Comparison of ENCODE assay signal across 8 mouse cellular contexts in the genomic region with DNA sequence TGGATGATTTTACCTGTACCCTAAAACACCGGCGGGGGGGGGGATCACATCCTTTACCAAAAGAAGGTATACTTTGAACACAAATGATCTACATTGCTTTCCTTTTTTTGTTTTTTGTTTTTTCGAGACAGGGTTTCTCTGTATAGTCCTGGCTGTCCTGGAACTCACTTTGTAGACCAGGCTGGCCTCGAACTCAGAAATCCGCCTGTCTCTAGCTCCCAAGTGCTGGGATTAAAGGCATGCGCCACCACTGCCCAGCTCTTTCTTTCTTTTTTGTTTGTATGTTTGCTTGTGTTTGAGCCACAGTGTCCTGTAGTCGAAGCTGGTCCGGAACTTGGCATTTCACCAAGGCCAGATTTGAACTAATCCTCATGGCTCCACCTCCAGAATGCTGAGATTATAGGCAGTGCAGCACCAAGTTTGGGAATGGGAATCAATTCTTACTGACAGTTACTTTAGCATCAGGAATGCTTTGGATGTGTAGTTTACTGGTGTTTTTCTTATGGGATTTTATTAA. TPM values are rescaled to one million over a fixed set of nuclear protein-coding genes. Genes with fewer than 3 reads are reported as not detected.
DNase-seq lines count a peak whose midpoint lies in the region; ATAC-seq and TF ChIP-seq lines count a peak whose summit lies in the region.

No protein-coding gene starts in this region.

- H3K9ac ChIP-seq in CH12.LX (ENCODE audit: insufficient read depth, low read depth) = peak overlapping the region; percentile 91
- H3K9ac ChIP-seq in hindbrain, embryonic 11.5 days (ENCODE audit: low read depth, low read length) = peak overlapping the region; percentile 41; the same call in 1 of the 2 replicates
- H3K9ac ChIP-seq in limb, embryonic 12.5 days (replicated peaks) = peak overlapping the region; percentile 50; the same call in 1 of the 2 replicates
- peak overlapping the region; percentile 58 for H3K9ac ChIP-seq in midbrain, embryonic 16.5 days (ENCODE audit: low read depth, low read length)

- DNase-seq in gastrocnemius, adult 18-20 months (ENCODE audit: low spot score) = peak; percentile 8
- DNase-seq in gastrocnemius, postnatal 14 days = no peak
- peak; percentile 4 for DNase-seq in CH12.LX (ENCODE audit: extremely low read depth)
- DNase-seq in cerebellum, postnatal 25 days = peak; percentile 45 to 48
- DNase-seq in hindbrain, embryonic 11.5 days (ENCODE audit: low spot score) = peak; percentile 5
- DNase-seq in natural killer cell, adult 2 months (ENCODE audit: low spot score in 2 of 2) = no peak

- H3K4me3 ChIP-seq in CH12.LX (replicated peaks in 1 of 3; ENCODE audit: low read depth in 2 of 3, low read length in 2 of 3, poor library complexity in 1 of 3) = peak overlapping the region; percentile 54 to 66 (median 61)
- H3K4me3 ChIP-seq in hindbrain, embryonic 11.5 days (ENCODE audit: low read depth, low read length) = peak overlapping the region; percentile 34
- H3K4me3 ChIP-seq in limb, embryonic 12.5 days (replicated peaks) = peak overlapping the region; percentile 39
- peak overlapping the region; percentile 47 for H3K4me3 ChIP-seq in midbrain, embryonic 16.5 days (ENCODE audit: low read depth, low read length)

- ATAC-seq in hindbrain, embryonic 11.5 days (ENCODE audit: low FRiP score) = peak; percentile 8; the same call in 1 of the 2 replicates
- ATAC-seq in limb, embryonic 12.5 days (ENCODE audit: insufficient number of reproducible peaks, insufficient read depth, low FRiP score, low TSS enrichment, low read depth) = no peak
- peak; percentile 58 for ATAC-seq in midbrain, embryonic 16.5 days

- dilution Hi-C loops in CH12.LX (cut with MboI; ENCODE audit: extremely low pct_ligation_motif_present, extremely low pct_unique_long_range_greater_than_20kb, low sequenced_read_pairs) = no loop called here

- intact Hi-C loops in gastrocnemius, postnatal 14 days (cut with DNase I; ENCODE audit: low total_unique reads) = no loop called here

- TF ChIP-seq RAD21 in CH12.LX (IDR thresholded peaks at IDR 0.05; ENCODE audit: low read depth, low read length) = no peak

- H3K4me2 ChIP-seq in CH12.LX (ENCODE audit: insufficient read depth, low read depth, poor library complexity, severe bottlenecking) = peak overlapping the region; percentile 7; the same call in 1 of the 2 replicates
- peak overlapping the region; percentile 22 for H3K4me2 ChIP-seq in hindbrain, embryonic 11.5 days (replicated peaks; ENCODE audit: low read depth, low read length)
- peak overlapping the region; percentile 46 for H3K4me2 ChIP-seq in limb, embryonic 12.5 days
- H3K4me2 ChIP-seq in midbrain, embryonic 16.5 days (ENCODE audit: low read length) = peak overlapping the region; percentile 50

- WGBS in hindbrain, embryonic 11.5 days = 52% methylated on average over 8 of the region's 8 CpGs
- WGBS in limb, embryonic 12.5 days = 52% methylated on average over 8 of the region's 8 CpGs
- 44% methylated on average over 8 of the region's 8 CpGs for WGBS in midbrain, embryonic 16.5 days

- peak overlapping the region; percentile 58 for H3K27ac ChIP-seq in CH12.LX (ENCODE audit: insufficient read depth, low read depth)
- no peak overlapping the region for H3K27ac ChIP-seq in hindbrain, embryonic 11.5 days (ENCODE audit: low read depth, low read length)
- H3K27ac ChIP-seq in limb, embryonic 12.5 days = peak overlapping the region; percentile 73
- H3K27ac ChIP-seq in midbrain, embryonic 16.5 days (ENCODE audit: low read length) = peak overlapping the region; percentile 87

- TF ChIP-seq EP300 in CH12.LX (IDR thresholded peaks at IDR 0.05; ENCODE audit: low read length) = no peak

- no peaks in the 10 kb centered on the region for H3K36me3 ChIP-seq in CH12.LX (replicated peaks in 1 of 2; ENCODE audit: control insufficient read depth in 1 of 2, insufficient read depth in 1 of 2, low read length in 1 of 2)
- no peaks in the 10 kb centered on the region for H3K36me3 ChIP-seq in hindbrain, embryonic 11.5 days (ENCODE audit: control insufficient read depth, insufficient read depth, low read length)
- no peaks in the 10 kb centered on the region for H3K36me3 ChIP-seq in limb, embryonic 12.5 days
- H3K36me3 ChIP-seq in midbrain, embryonic 16.5 days (ENCODE audit: control insufficient read depth, insufficient read depth, low read length) = no peaks in the 10 kb centered on the region

- H3K79me2 ChIP-seq in CH12.LX (replicated peaks; ENCODE audit: control insufficient read depth, extremely low read depth, insufficient read depth, poor library complexity, severe bottlenecking) = 0 out of 2 replicates have a peak, but pooled peaks cover 2% of the 10 kb centered on the region

- no peak for TF ChIP-seq POLR2A in CH12.LX (IDR thresholded peaks at IDR 0.05; ENCODE audit: low read depth, low read length)

- TF ChIP-seq CTCF in CH12.LX (conservative IDR thresholded peaks at IDR 0.05 in 1 of 2, IDR thresholded peaks at IDR 0.05 in 1 of 2; ENCODE audit: low read depth in 2 of 2, low read length in 2 of 2) = no peak

- no peaks in the 10 kb centered on the region for H3K9me3 ChIP-seq in CH12.LX (replicated peaks; ENCODE audit: low read length)
- no peaks in the 10 kb centered on the region for H3K9me3 ChIP-seq in hindbrain, embryonic 11.5 days (ENCODE audit: control insufficient read depth, low read length)
- H3K9me3 ChIP-seq in limb, embryonic 12.5 days = no peaks in the 10 kb centered on the region
- H3K9me3 ChIP-seq in midbrain, embryonic 16.5 days (replicated peaks; ENCODE audit: control insufficient read depth, low read length, poor library complexity, severe bottlenecking) = no peaks in the 10 kb centered on the region

- in situ Hi-C loops in CH12.LX (cut with MboI; ENCODE audit: low pct_ligation_motif_present, low pct_unique_long_range_greater_than_20kb, low sequenced_read_pairs) = no loop called here

- no peaks in the 10 kb centered on the region for H3K4me1 ChIP-seq in CH12.LX (ENCODE audit: control insufficient read depth in 1 of 2, insufficient read depth in 2 of 2)
- H3K4me1 ChIP-seq in hindbrain, embryonic 11.5 days (replicated peaks; ENCODE audit: control insufficient read depth, insufficient read depth, low read length) = no peaks in the 10 kb centered on the region
- no peaks in the 10 kb centered on the region for H3K4me1 ChIP-seq in limb, embryonic 12.5 days (replicated peaks)
- H3K4me1 ChIP-seq in midbrain, embryonic 16.5 days (ENCODE audit: control insufficient read depth, insufficient read depth, low read length) = no peaks in the 10 kb centered on the region

- no peaks in the 10 kb centered on the region for H3K27me3 ChIP-seq in CH12.LX (replicated peaks)
- H3K27me3 ChIP-seq in hindbrain, embryonic 11.5 days (ENCODE audit: control insufficient read depth, insufficient read depth, low read length) = no peaks in the 10 kb centered on the region
- H3K27me3 ChIP-seq in limb, embryonic 12.5 days = no peaks in the 10 kb centered on the region
- H3K27me3 ChIP-seq in midbrain, embryonic 16.5 days (ENCODE audit: control insufficient read depth, insufficient read depth, low read depth, low read length) = no peaks in the 10 kb centered on the region

TF ChIP-seq in CH12.LX, 34 proteins besides CTCF, POLR2A, EP300 and RAD21:
- TF ChIP-seq MAZ (IDR thresholded peaks at IDR 0.05; ENCODE audit: low read depth, low read length) (no peak), TBP (conservative IDR thresholded peaks at IDR 0.05; ENCODE audit: low read depth, low read length) (0 out of 2 replicates have a peak, but pooled peaks have one; percentile 28)

RNA-seq across cellular contexts. Expression of a gene that starts 0.5 kb away (rescaled TPM):
- total RNA-seq in gastrocnemius, adult 18-20 months (2021) = 1 to 10 TPM; 5.6 TPM
- 1 to 10 TPM; 5.2 to 7.3 TPM for total RNA-seq in gastrocnemius, postnatal 14 days (2021)
- total RNA-seq in CH12.LX (2012; rRNA removed) (13.0 and 17.9 TPM in 2 replicates), CH12.LX (2014; rRNA removed) (57.0 and 57.2 TPM in 2 replicates)
- polyA plus RNA-seq in CH12.LX (2012; ENCODE audit: insufficient read length, low read depth) = 38.3 and 45.0 TPM in 2 replicates
- 44.8 and 51.6 TPM in 2 replicates for polyA plus RNA-seq in hindbrain, embryonic 11.5 days (2014; fragmentation: Nextera tagmentation; extraction: Ambion mirVana)
- polyA plus RNA-seq in limb, embryonic 12.5 days (2016; fragmentation: Nextera tagmentation; extraction: Ambion mirVana) = 42.0 and 43.8 TPM in 2 replicates
- polyA plus RNA-seq in midbrain, embryonic 16.5 days (2015; fragmentation: Nextera tagmentation; extraction: Ambion mirVana) = 72.3 and 78.0 TPM in 2 replicates

Comparison
In these comparisons a context has a peak if more than half of its experiments do, and no peak if none do; other contexts are left out.
1. DNase-seq: peak in gastrocnemius, adult 18-20 months (single experiment), CH12.LX (single experiment), cerebellum, postnatal 25 days (2 of 2) and hindbrain, embryonic 11.5 days (single experiment); none in gastrocnemius, postnatal 14 days (single experiment) and natural killer cell, adult 2 months (0 of 2).
2. H3K9ac ChIP-seq: peak in every context shown above with its lines; median percentile 91 in CH12.LX; 58 in midbrain, embryonic 16.5 days; 50 in limb, embryonic 12.5 days; 41 in hindbrain, embryonic 11.5 days.
3. Peak in every context shown above with its lines, with median percentiles within 50 percentile points of each other: H3K4me2 ChIP-seq and H3K4me3 ChIP-seq.